Mouse (Mus musculus) heart, postnatal 14 days (tissue): ENCODE data around the gene Midn. TPM values are rescaled to one million over a fixed set of nuclear protein-coding genes. Genes with fewer than 3 reads are reported as not detected.

Experiments used
- DNase-seq, 2 experiments: peaks; one replicate each; pipeline ENCODE4 v3.0.0; 2021 to 2022
- intact Hi-C: fragments of 180-260 bp; cut with DNase I; formaldehyde crosslinking; loops from one replicate; pipeline ENCODE4 v1.15.1; 2025
- total RNA-seq, 2 experiments: library from RNA; stranded (reverse); gene quantifications; 2 replicates each; pipeline ENCODE4 v1.2.3; 2021

Gene Midn
- total RNA-seq, 2 experiments from 2014 or later: 158 to 178 TPM

- DNase-seq: peak in 1 of 2 experiments; percentile 3
- intact Hi-C loops: loop anchor here (2.0 kb wide), 1 partner anchor 154 kb away; no protein-coding TSS in a partner anchor
These were observed 7.4 kb upstream of the Midn start, which contains the start of gene Cbarp for GRCm38 (mm10) chr10:80140666-80141035. TSS of gene Cbarp (minus strand) at chr10:80140835.

- intact Hi-C loops: loop anchor here (2.0 kb wide), 1 partner anchor 154 kb away; no protein-coding TSS in a partner anchor
- peak; percentile 94 to 95 for DNase-seq
These were observed 6.8 kb upstream of the Midn start for GRCm38 (mm10) chr10:80141243-80141642.

- peak; percentile 91 to 94 for DNase-seq
- intact Hi-C loops: loop anchor here (2.0 kb wide), 1 partner anchor 155 kb away; no protein-coding TSS in a partner anchor
These were observed 6.1 kb upstream of the Midn start for GRCm38 (mm10) chr10:80141786-80142529.

GRCm38 (mm10) chr10:80142530-80142925 is 5.5 kb upstream of the Midn start:
- intact Hi-C loops: no loop called here
- DNase-seq: no peak

- no peak for DNase-seq
- intact Hi-C loops: no loop called here
These were observed 4.4 kb upstream of the Midn start for GRCm38 (mm10) chr10:80143664-80144063.

- DNase-seq: peak in 1 of 2 experiments; percentile 7
- intact Hi-C loops: no loop called here
These were observed 3.9 kb upstream of the Midn start for GRCm38 (mm10) chr10:80144159-80144558.

GRCm38 (mm10) chr10:80144864-80145838 is 2.9 kb upstream of the Midn start:
- peak; percentile 82 to 87 for DNase-seq
- intact Hi-C loops: loop anchor here (1.0 kb wide), 1 partner anchor 20 kb away; the partner anchor contains the start of gene Cirbp

GRCm38 (mm10) chr10:80145896-80146295 is 2.2 kb upstream of the Midn start:
- intact Hi-C loops: loop anchor here (1.0 kb wide), 1 partner anchor 19 kb away; the partner anchor contains the start of gene Cirbp
- DNase-seq: peak; percentile 74 to 78

- DNase-seq: peak; percentile 64 to 70
- intact Hi-C loops: no loop called here
These were observed 1.5 kb upstream of the Midn start for GRCm38 (mm10) chr10:80146568-80147011.

- no peak for DNase-seq
- intact Hi-C loops: no loop called here
These were observed 840 bp upstream of the Midn start for GRCm38 (mm10) chr10:80147146-80147718.

- intact Hi-C loops: loop anchor here (1.0 kb wide), 1 partner anchor 11 kb away; no protein-coding TSS in a partner anchor
- DNase-seq: peak; percentile 97
These were observed 678 bp downstream of the Midn start for GRCm38 (mm10) chr10:80148610-80149290.

- peak; percentile 95 to 97 for DNase-seq
- intact Hi-C loops: loop anchor here (1.0 kb wide), 1 partner anchor 10 kb away; no protein-coding TSS in a partner anchor
These were observed 1.5 kb downstream of the Midn start for GRCm38 (mm10) chr10:80149291-80150225.

GRCm38 (mm10) chr10:80150226-80151210 is 2.4 kb downstream of the Midn start:
- DNase-seq: peak; percentile 64 to 68
- intact Hi-C loops: no loop called here

- intact Hi-C loops: no loop called here
- peak; percentile 72 to 77 for DNase-seq
These were observed 3.4 kb downstream of the Midn start for GRCm38 (mm10) chr10:80151211-80152034.

GRCm38 (mm10) chr10:80152071-80152872 is 4.2 kb downstream of the Midn start:
- peak in 1 of 2 experiments; percentile 65 for DNase-seq
- intact Hi-C loops: no loop called here

- intact Hi-C loops: no loop called here
- DNase-seq: no peak
These were observed 4.8 kb downstream of the Midn start for GRCm38 (mm10) chr10:80152873-80153260.
